Mouse (Mus musculus) layer of hippocampus, adult 8-10 months (tissue): ENCODE measurements at regions not wholly inside any gene's neighbourhood (a gene's known extent, or its start where the extent isn't known, plus 50 kb on each side); places are given as distances from the start of the nearest gene placed in this dataset.

Source experiments
- DNase-seq, 2 experiments: peaks; one replicate each; pipeline ENCODE4 v3.0.0; 2022; ENCODE audit warnings: low spot score in 2 of 2

DNA sequence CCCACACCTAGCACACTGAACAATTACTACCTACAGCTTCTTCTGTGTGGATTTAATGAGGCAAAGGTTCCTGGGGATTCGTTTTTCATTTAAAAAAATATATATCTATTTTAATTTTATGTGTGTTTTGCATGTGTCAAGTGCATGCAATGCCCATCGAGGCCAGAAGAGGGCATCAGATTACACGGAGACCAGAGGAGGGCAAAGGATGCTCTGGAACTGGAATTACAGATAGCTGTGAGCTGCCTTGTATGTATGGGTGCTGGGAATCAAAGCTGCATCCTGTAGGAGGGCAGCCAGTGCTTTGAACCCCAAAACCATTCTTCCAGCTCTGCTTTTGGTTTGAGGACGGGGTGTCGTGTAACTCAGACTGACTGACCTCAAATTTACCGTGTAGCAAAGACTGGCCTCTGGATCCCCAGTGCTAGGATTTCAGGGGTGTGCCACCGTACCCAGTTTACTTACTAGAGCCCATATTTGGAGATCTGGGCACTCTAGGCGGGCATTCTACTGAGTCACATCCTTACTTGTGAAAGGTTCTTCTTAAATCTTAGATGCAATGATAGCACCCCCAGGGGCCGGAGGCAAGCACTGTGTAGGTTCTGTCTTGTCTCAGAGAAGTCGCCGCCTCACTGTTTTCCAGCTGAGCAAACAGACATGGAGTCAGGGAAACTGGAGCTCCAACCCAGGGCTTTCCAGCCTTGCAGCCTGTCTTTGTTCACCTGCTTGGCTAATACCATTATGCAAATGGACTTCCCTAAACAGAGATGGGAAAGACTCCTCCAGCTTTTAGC lies 225.6 kb upstream of the Nfe2l3 start:
- peak in 1 of 2 experiments; percentile 48 for DNase-seq

DNA sequence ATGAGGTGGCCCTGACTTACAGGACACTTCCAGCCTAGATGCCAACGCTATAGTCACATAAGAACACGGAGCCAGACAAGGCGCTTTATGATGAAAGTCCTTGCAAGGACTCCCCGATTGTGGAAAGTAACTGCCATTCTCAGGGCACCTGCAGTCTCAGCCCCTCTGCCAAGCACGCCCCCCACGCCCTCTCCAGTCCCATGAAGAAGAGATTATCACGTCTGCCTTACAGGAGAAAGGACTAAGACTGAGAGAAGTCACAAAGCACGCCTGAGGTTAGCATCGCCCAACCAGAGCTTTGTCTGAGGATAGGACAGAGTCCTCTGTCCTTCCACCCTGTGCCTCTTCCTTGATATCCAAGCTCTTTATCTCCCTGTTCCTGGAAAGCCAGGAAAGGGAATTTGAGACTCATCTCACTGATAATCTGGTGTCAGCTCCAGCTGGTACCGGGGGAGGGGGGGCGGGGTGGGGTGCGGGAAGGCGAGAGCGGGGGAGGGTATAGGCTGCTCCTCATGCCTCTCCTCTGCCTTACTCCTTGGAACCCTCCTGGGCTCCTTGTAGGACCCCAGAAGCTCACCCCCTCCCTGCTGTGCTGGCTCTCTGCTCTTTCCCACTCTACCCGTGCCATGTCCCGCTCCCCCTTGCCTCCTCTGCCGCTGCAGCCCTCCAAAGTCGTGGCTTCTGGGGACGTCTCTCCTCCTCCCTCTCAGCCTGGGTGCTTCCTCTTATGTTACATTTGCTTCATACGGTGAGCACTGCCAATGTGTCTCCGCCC lies 224.7 kb upstream of the Nfe2l3 start:
- DNase-seq, result no peak

DNA sequence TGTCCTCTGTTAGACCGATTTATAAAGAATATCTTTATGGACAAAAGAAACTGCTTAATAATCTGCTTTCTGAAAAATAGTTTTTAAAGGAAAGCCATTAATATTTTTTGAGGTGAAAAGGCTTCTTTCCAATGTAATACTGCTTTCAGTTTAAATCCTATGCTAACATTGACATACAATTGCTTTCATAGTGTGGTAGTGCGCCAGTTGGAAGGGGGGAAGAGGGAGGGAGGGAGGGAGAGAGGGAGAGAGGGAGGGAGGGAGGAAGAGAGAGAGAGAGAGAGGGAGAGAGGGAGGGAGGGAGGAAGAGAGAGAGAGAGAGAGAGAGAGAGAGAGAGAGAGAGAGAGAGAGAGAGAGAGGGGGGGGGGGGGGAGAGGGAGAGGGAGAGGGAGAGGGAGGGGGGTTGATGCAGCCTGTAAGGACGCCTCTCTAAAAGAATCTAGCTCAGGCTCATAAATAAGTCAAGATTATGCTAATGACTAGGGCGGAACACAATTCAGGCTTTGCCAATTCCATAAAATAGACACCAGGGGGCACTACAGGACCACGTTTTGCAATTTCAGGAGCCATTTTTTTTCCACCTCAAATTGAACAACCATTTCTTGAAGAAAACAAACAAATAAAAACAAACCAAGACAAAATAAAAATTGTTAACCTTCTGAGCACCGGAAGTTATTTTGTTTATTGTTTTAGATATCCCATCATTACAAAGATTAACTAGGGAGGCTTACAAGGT lies 223.6 kb upstream of the Nfe2l3 start:
- peak; percentile 38 to 41 for DNase-seq

DNA sequence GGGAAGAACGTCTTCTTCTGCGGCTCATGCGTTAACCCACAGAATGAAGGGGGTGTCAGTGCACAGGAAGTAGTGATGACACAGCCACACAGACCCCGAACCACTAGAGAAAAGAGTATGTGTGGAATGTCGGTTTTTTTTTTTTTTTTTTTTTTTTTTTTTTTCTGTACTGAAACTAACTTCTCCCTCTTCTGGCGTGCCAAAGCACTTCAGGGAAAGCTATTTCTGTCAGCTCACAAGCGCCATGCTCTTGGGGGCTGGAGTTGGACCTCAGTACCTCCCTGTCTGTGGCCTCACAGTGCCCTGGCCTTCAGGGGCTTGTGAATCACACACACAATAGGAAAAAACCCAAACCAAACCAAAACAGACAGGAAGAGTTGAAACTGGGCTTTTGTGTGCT lies 221.1 kb upstream of the Nfe2l3 start:
- no peak for DNase-seq

DNA sequence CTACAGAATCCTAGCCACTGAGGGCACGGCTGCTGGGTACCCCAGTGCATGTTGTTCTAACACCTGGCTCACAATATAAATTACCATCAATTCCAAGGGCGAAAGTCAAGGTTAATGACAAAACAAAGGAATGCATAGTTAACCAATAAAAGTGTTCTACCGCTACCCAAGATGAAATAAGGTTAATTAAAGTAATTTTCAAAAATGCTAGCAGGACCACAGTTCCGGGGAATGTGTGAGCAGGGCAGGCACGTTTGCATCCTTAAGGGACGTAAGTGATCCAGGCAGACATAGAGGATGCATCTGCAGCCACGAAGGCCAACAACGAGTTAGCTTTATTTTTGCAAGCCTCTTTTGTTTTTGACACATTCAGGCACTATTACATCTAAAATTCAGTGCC lies 220.3 kb upstream of the Nfe2l3 start:
- no peak for DNase-seq

DNA sequence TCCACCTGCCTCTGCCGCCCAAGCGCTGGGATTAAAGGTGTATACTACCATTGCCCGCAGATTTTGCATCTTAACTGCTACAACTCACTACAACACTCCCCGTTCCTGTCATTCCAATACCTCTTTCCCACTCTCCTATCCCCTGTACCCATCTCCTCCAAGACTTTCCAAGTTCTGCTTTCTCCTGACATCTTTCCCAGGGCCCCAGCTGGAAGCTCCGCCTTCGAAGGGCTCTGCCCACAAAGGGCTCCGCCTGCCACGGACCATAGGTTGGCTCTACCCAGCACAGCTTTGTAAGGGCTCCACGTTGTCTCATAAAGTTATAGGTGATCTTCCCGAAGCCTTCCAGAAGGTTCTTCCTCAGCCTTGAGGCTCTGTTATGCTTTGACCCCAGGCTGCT lies 217.1 kb upstream of the Nfe2l3 start:
- DNase-seq, result no peak

DNA sequence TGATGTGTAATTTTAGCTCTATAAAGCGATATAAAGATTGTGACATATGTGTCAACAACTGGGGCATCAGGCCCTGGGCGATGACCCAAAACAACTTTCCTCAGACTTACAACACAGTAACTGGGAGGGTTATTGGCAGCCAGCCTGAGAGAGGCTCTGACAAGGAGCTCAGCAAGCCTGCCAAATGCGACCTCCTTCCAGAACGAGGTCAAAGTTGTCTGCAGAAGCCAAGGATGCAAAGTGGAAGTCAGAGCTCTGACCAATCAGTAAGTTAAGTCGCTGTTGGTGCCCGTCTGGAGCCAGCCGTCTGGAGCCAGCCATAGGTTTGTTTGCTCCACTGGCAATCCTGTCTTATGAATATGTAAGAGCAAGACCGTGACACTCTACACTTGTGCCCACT lies 216.0 kb upstream of the Nfe2l3 start:
- DNase-seq, result no peak

DNA sequence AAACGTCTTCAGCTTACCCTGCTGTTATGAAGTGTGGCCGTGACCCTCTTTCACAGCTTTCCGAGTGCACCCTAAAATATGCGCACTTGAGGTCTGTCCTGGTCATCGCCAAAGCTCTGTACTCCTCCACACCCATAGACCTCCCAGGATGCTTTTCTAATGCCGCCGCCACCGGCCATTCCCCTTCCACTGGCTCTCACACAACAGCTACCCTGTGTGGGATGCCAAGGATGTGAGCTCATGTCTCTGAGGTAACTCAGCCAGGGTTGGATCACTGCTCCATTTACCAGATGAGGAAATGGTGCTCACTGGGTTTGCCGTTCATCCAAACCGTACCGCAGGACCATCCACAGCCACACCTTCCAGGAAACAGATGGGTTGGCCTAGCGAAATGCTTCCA lies 212.8 kb upstream of the Nfe2l3 start:
- DNase-seq, result no peak

DNA sequence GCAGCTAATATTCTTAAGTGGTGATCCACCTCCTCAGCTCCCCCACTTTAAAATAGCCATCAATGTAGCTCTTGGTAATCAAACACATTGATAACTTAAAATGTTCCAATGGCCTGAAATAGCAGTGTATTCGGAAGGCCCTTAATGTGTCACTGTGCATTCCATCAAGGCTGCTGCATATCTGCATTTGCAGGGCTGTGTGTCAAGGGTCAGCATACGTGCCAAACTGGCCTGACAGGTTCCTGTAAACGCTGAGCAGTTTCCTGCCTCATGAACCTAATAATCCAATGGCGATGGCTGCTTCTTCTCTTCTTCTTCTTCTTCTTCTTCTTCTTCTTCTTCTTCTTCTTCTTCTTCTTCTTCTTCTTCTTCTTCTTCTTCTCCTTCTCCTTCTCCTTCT lies 211.7 kb upstream of the Nfe2l3 start:
- DNase-seq, result no peak

DNA sequence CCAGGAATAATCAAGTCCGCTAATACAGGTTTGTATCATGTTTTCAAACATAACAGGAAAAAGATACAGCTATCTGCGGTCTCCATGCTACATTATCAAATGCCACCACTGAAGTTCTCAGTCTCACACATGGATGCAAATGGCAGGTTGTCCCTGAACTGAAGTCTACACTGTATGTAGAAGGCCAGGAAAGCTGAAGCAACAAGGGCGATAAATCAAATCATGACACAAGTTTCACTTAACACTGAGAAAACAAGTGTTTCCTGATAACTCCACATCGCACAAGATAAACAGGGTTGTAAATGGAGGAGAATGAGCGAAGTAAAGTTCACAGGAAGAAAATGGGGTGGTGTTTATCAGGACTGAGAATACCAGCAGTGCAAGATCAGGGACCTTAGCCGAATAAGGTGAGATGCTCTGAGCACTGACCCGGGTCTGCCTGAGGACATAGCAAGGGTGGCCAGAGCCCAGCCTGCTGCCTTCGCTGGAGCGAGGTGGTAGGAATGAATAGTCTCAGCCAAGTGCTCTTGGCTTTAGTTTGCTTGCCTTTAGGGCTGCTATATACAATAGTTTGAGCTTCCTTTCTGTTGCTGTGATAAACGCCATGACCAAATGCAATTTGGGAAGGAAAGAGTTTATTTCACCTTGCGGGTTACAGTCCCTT lies 196.3 kb upstream of the Nfe2l3 start:
- no peak for DNase-seq

DNA sequence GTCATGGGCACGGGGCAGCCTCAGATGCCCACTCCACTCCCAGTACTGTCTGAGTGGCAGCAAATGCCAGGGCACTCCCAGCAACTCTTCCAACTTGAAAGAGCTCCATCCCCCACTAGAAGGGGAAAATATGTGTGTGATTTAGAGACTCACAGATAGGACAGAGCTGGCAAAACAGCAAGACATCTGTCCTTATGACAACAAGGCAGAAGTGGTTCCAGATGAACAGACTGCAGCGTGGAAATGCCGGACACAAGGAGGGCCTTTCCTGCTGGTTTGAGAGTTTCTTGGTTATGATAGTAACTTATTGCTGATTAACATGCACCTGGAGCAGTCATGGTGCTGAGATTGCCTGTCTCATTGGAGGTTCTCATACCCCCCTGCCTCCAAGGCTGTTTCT lies 192.4 kb upstream of the Nfe2l3 start:
- DNase-seq, result no peak

DNA sequence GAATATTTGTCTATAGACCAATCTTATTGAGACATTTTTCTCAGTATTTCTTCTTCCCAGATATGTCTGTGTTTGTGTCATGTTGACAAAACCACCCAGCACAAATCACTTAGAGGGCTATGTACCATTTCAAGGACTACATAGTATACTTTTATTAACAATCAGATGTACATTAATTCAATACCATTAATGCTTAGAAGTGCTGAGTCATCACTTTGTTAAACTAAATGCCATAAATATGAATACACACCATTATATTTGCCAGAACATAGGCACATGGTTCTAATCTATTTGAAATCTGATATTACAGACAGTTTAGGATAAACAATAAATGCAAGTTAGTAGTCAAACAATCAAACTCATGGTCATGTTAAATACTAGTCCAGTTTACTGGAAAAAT lies 182.2 kb upstream of the Nfe2l3 start:
- DNase-seq, result no peak

DNA sequence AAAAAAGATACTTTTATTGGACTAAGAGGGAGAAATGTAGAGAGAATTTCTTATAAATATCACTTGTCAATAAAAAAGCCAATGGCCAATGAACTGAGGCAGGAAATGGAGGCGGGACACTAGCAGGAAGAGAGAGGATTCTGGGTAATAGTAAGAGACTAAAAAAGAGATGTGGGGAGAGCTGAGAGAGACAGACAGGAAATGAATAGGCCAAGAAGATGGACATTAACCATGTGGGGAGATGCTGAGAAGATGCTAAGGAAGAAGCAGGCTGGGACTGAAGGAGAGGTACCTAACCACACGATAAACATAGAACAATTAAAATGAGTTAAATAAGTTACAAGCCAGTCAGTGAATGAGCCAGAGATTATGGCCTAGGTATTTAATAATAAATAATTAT lies 181.0 kb upstream of the Nfe2l3 start:
- DNase-seq, result no peak

DNA sequence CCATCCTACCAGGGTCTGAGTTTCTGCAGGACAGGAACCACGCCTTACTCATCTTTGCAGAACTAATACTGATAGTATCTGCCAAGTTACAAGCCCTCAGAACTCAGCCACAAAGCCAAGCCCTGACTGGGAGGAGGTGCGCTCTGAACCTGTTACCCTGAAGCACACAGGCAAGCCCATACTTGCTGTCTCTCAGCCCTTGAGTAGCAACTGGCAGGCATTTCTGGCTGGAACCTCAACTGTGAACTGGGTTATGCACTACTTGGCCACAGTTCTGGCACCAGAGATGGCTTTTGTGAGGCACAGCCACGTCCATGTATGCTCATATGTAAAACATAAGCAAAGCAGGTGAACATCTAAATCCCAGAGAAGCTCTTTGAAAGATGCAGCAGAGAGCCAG lies 179.7 kb upstream of the Nfe2l3 start:
- DNase-seq, result no peak

DNA sequence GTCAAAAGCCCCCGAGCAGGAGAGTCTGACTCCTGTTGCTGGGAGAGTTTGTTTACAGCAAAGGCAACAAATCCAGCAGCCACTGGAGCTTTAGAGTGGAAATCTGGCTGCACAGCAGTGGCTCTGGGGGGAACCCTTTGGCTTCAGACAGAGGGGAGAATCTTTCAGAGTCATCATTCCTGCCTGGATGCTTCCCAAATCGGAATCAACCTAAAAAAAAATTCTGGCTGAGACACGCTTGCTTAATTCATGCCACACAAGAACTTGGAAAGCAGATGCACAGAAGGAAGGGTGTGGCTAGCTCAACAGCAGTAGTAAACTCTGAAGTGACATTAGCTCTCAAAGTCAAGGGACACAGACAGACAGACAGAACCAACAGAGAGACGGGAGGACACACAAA lies 175.8 kb upstream of the Nfe2l3 start:
- DNase-seq, result no peak

DNA sequence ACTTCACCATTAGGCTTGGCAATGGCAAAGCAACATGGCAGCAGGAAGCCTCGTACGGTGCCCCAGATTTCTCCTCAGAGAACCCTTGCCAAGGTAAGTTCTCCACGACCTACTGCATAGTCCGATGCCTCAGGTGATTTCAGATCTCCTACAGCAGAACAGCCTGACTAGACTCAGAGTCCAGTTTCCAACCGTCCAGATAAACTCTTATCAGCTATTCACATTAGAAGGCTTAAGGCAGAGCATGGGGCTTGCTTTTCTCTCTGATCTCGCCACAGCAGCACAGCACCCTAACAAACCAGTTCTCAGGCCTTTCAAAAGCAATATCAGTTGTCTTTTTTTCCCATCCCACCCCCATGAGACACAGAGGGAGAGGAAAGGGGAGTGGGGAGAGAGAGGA lies 174.9 kb upstream of the Nfe2l3 start:
- no peak for DNase-seq

DNA sequence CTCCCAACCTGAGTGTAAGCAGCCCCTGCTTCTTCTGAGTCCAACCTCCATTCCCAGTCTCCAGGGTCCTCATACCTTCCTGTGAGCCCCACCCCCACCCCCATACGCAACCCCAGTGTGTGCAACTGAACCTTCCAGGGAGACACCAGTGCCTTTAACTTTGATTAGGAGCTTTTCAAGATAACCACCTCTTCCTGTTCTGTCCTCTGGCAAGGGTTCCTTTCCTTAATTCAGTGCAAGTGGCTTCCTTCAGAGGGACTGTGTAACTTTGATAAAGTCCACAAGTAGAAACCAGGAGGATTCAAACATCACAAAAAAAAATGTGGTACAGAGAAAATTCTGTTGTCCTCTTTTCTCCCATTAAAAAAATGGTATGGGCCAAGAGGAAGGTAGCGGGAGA lies 174.2 kb upstream of the Nfe2l3 start:
- DNase-seq, result no peak

DNA sequence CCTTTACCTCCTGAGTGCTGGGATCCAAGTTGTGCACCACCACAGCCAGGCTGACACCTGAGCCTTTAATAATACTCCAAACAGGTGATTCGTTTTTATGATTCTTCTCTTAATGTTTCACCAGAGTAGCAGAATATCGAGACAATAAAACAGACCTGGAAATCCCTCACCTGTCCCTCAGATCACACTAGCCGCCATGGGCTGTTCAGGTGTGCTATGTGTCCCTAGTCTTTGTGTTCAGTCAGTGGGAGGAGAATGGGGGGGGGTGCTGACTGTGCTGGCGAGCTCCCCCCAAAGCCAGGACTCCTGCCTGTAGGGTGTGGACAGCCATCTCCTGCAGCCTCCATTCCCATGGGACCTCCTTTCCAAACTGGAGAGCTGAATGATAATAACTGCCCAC lies 168.9 kb upstream of the Nfe2l3 start:
- no peak for DNase-seq

DNA sequence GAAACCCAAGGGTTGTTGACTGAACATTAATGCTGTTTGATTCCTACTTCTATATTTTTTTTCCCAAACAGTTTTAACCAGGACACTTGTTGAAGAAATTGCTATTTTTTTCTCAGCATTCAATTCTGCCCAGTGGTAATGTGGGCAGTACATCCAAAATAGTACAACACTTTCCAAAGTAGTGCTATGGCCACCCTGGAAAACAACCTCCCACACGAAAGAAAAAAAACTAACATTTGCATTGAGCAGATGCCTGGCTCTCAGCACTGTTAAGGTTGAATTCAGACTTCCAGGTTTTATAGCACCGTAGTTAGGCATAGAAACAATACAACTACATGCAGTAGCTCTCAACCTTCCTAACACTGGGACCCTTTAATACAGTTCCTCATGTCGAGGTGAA lies 167.1 kb upstream of the Nfe2l3 start:
- no peak for DNase-seq

DNA sequence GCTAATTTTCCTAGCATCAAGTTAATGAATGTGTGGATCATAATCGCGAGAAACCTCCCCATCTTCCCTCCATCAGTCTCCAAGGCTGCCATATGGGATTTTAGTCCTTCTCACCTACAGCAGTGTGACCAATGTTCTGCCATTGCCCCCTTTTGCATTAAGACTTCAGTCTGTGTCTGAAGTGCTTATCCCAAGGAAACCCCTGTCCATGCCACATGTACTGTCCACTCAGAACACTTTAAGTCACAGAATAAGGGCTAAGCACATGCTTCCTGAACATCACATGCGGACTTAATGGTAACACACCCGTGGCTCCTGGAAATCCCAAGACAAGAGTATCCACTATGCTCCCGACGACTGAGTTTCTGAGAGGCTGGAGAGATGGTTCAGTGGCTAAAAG lies 165.7 kb upstream of the Nfe2l3 start:
- DNase-seq, result no peak

DNA sequence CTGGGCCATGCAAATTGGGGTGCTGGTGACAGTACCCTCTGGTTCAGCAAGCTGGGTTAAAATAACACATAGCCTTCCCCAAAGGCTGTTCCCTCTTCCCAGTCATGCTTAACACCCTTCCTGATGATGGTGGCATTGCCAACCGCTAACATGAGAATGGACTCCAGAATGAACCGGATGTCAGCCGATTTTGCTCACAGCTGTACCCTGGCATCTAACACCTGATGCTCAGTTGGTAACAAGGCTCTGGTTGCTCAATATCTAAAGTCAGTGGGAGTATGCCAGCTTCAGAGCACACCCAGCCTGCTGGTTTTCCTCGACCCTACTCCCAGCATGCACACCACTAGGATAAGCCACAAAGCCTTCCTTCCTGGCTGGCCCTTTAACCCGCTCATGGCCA lies 164.6 kb upstream of the Nfe2l3 start:
- DNase-seq, result no peak

DNA sequence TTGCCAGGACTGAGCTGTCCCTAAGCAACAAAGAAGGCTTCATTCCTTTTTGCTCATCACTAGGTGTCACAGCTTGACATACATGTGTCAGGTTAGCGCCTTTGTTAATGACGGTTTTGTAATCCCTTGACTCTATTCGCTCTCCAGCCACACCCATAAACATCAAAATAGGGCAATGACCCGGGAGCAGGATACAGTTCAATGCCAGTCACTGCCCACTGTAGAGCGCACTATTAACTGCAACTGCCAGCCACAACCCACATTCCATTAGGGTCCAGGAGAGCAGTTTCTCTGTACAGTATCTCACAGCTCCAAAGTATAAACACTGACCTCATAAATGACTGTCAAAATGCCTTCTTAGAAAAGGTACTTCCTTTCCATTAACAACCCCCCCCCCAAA lies 163.5 kb upstream of the Nfe2l3 start:
- DNase-seq, result no peak
